Mouse (Mus musculus) lung, embryonic 14.5 days (tissue): ENCODE data around the gene Flnb. TPM values are rescaled to one million over a fixed set of nuclear protein-coding genes. Genes with fewer than 3 reads are reported as not detected.

ENCODE experiments used
- ATAC-seq: fragments of 200-750 bp; cut with Nextera tagmentation; 2 replicates; pipeline ENCODE4 v1.8.0; 2017; ENCODE audit warnings: mild to moderate bottlenecking, moderate TSS enrichment, moderate library complexity; ENCODE audit not compliant: insufficient read depth
- DNase-seq: peaks from one replicate; pipeline ENCODE4 v3.0.0-alpha.2; 2015
- H3K27ac ChIP-seq: fragments of 300-500 bp; sonication (generic); 2 replicates; pipeline ENCODE4 v1.5.1; 2014; ENCODE audit warnings: low read depth, mild to moderate bottlenecking, moderate library complexity
- H3K27me3 ChIP-seq: fragments of 300-500 bp; sonication (generic); 2 replicates; pipeline ENCODE4 v1.6.1; 2014; ENCODE audit warnings: low read length, control low read depth; ENCODE audit not compliant: insufficient read depth
- H3K36me3 ChIP-seq: fragments of 300-500 bp; sonication (generic); 2 replicates; pipeline ENCODE4 v1.6.1; 2014; ENCODE audit warnings: control low read depth; ENCODE audit not compliant: insufficient read depth
- H3K4me1 ChIP-seq: fragments of 300-500 bp; sonication (generic); 2 replicates; pipeline ENCODE4 v1.6.1; 2014; ENCODE audit warnings: antibody characterized with exemption, control low read depth; ENCODE audit not compliant: insufficient read depth
- H3K4me2 ChIP-seq: fragments of 300-500 bp; sonication (generic); 2 replicates; pipeline ENCODE4 v1.6.1; 2014; ENCODE audit warnings: mild to moderate bottlenecking
- H3K4me3 ChIP-seq: fragments of 300-500 bp; sonication (generic); 2 replicates; pipeline ENCODE4 v1.5.1; 2014; ENCODE audit warnings: low read depth, low read length
- H3K9ac ChIP-seq: fragments of 300-500 bp; sonication (generic); 2 replicates; pipeline ENCODE4 v1.6.1; 2014
- H3K9me3 ChIP-seq: fragments of 300-500 bp; sonication (generic); 2 replicates; pipeline ENCODE4 v1.6.1; 2016; ENCODE audit warnings: low read depth, low read length, control low read depth
- CTCF ChIP-seq: IDR thresholded peaks from 2 replicates; pipeline ENCODE4 v1.5.1; 2016; ENCODE audit warnings: antibody characterized with exemption, low read depth
- WGBS: fragments of 180-500 bp; shearing (Covaris S2); extraction: QIAGEN DNeasy Blood & Tissue Kit; methylation state at CpG from one replicate; pipeline ENCODE4 v1.1.7; 2014; 5-methylcytosine and 5-hydroxymethylcytosine counted together
- polyA plus RNA-seq: library from polyadenylated mRNA; unstranded; fragments of >200 nt; fragmentation: Nextera tagmentation; extraction: Ambion mirVana; gene quantifications from 2 replicates; pipeline ENCODE4 v1.2.1, GENCODE M21; 2014

The Flnb gene
- polyA plus RNA-seq, 1 experiment from 2014 or later, result 22.5 TPM

DNA sequence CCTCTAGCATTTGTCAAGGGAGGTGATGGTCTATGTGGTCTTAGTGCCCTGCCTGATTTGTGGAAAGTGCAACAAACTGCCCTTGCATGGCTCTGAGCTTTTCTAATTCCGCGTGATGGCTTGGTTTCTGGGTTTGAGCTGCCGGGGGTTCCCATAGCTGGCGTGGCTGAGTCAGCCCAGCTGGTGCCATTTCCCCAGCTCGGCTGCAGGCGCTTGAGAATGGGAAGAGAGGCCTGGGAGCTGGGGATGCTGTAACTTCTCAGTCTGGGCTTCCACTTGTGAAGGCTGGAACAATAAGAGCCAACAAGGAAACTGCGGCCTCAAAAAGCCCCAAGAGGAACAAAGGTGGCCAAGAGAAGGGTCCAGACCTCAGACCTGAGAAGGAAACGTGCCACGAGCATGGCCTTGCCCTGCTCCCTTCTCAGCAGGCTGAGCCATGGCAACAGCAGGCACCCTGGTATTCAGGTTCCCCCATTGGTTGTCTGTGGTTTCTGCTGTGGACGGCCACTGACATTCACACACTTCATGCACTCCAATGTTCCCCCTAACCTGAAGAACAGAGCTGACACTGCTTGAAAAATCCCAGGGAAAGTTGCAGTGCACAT, 154.2 kb downstream of the Flnb start:
- no peaks in the 10 kb centered on the region for H3K4me1 ChIP-seq
- H3K4me2 ChIP-seq, result no peak overlapping the region
- ATAC-seq, result peak; percentile 89
- H3K27me3 ChIP-seq, result no peaks in the 10 kb centered on the region
- no peak overlapping the region for H3K9ac ChIP-seq
- no peak overlapping the region for H3K27ac ChIP-seq
- H3K9me3 ChIP-seq, result no peaks in the 10 kb centered on the region
- TF ChIP-seq CTCF, result no peak
- WGBS, result 44% methylated on average over 10 of the region's 10 CpGs
- H3K36me3 ChIP-seq, result no peaks in the 10 kb centered on the region
- no peak overlapping the region for H3K4me3 ChIP-seq
- DNase-seq, result peak; percentile 88

DNA sequence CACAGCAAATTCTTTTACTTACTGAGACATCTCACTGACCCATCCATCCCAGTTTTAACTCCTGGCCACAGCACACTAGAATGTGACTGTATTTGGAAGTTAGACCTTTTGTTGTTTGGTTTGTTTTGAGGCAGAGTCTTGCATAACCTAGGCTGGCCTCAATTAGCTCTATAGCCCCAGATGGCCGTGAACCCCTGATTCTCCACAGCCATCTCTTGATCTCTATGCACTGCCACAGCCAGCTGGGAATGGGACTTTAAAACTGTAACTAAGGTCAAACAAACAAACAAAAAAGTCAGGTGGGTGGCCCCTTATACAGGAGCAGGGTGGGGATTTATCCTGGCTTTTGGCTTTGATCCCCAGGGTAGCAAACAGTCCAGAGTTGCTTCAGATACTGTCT, 156.9 kb downstream of the Flnb start:
- no peak for ATAC-seq
- no peak overlapping the region for H3K27ac ChIP-seq
- H3K9me3 ChIP-seq, result no peaks in the 10 kb centered on the region
- no peak overlapping the region for H3K4me3 ChIP-seq
- H3K9ac ChIP-seq, result no peak overlapping the region
- DNase-seq, result no peak
- TF ChIP-seq CTCF, result no peak
- H3K36me3 ChIP-seq, result no peaks in the 10 kb centered on the region
- no peak overlapping the region for H3K4me2 ChIP-seq
- WGBS, result 89% methylated on average over 1 of the region's 1 CpGs
- no peaks in the 10 kb centered on the region for H3K4me1 ChIP-seq
- H3K27me3 ChIP-seq, result no peaks in the 10 kb centered on the region

DNA sequence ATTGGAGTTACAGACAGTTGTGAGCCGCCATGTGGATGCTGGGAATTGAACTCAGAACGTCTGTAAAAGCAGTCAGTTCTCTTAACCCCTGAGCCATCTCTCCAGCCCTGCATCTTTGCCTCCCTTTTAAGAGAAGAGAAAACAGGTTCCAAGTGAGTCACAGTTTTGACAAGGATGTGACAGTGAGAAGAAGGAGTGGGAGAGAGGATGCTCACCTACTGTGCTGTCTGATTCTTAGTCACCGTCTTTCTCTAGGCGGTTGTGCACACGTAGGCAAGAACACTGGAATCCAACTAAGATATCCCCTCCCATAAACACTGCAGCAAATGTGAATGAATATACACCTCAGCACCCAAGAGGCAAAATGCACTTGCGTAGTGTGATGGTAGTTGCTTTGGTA, 157.4 kb downstream of the Flnb start:
- Histone ChIP-seq H3K36me3 (no peaks in the 10 kb centered on the region), H3K9ac (no peak overlapping the region), H3K27me3 (no peaks in the 10 kb centered on the region), H3K27ac (no peak overlapping the region), H3K9me3 (no peaks in the 10 kb centered on the region), H3K4me1 (no peaks in the 10 kb centered on the region), H3K4me2 (no peak overlapping the region), H3K4me3 (no peak overlapping the region)
- WGBS, result 79% methylated on average over 6 of the region's 6 CpGs
- DNase-seq (no peak), ATAC-seq (no peak)
- no peak for TF ChIP-seq CTCF

DNA sequence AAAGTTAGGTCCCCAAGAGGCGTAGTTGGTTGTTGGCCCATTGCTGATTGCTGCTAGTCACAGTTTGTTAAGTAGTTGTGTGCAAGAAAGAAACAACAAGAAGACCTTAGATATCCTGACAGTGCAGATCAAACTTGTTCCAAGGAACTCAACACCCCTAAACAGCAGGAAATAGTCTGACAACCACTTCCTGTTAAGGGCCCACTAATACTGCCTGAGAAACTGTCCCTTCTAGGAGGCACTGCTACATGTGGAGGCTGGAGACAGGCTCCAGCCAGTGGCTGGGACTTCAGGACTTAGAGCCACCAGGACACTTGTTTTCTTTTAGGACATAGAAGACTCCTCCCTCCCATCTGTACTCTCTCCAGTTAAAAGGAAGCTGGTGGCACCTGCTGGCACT, 159.7 kb downstream of the Flnb start:
- Histone ChIP-seq H3K9ac (no peak overlapping the region), H3K36me3 (no peaks in the 10 kb centered on the region), H3K4me3 (no peak overlapping the region), H3K4me2 (no peak overlapping the region), H3K27ac (no peak overlapping the region), H3K27me3 (no peaks in the 10 kb centered on the region), H3K9me3 (no peaks in the 10 kb centered on the region), H3K4me1 (no peaks in the 10 kb centered on the region)
- no peak for DNase-seq
- ATAC-seq, result no peak
- 87% methylated on average over 1 of the region's 1 CpGs for WGBS
- no peak for TF ChIP-seq CTCF

GRCm38 (mm10) chr14:7978183-7978582, 160.4 kb downstream of the Flnb start:
- ATAC-seq (no peak), DNase-seq (no peak)
- Histone ChIP-seq H3K4me2 (no peak overlapping the region), H3K27me3 (no peaks in the 10 kb centered on the region), H3K9me3 (no peaks in the 10 kb centered on the region), H3K27ac (no peak overlapping the region), H3K4me1 (no peaks in the 10 kb centered on the region), H3K36me3 (no peaks in the 10 kb centered on the region), H3K4me3 (no peak overlapping the region), H3K9ac (no peak overlapping the region)
- WGBS, result 74% methylated on average over 1 of the region's 1 CpGs
- TF ChIP-seq CTCF, result no peak

DNA sequence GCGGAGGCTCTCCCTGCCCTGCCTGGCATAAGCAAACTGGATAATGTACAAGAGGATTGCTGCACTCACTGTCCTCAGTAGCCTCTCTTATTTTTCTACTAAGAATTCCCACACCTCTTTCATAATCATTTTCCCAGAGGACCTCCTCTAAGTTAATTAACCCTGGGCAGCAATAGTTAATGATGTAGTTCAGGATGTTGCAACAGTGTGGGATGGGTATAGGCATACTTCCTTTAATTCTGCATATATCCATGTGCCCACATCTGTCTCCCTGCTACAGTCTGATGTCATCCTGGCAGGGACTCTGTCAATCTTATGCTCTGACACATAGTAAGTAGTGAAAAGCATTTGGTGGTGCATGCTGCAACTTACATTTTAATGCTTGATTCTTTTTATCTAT, 163.5 kb downstream of the Flnb start:
- no peak for ATAC-seq
- no peaks in the 10 kb centered on the region for H3K27me3 ChIP-seq
- DNase-seq, result no peak
- no peaks in the 10 kb centered on the region for H3K9me3 ChIP-seq
- WGBS, result 100% methylated on average over 1 of the region's 1 CpGs
- no peak overlapping the region for H3K27ac ChIP-seq
- H3K4me1 ChIP-seq, result no peaks in the 10 kb centered on the region
- H3K4me2 ChIP-seq, result no peak overlapping the region
- no peak for TF ChIP-seq CTCF
- no peaks in the 10 kb centered on the region for H3K36me3 ChIP-seq
- H3K9ac ChIP-seq, result no peak overlapping the region
- no peak overlapping the region for H3K4me3 ChIP-seq

- Histone ChIP-seq H3K27me3 (no peaks in the 10 kb centered on the region), H3K36me3 (no peaks in the 10 kb centered on the region), H3K4me2 (no peak overlapping the region), H3K27ac (no peak overlapping the region), H3K9ac (no peak overlapping the region), H3K9me3 (no peaks in the 10 kb centered on the region), H3K4me3 (no peak overlapping the region), H3K4me1 (no peaks in the 10 kb centered on the region)
- DNase-seq (no peak), ATAC-seq (no peak)
- WGBS, result 89% methylated on average over 6 of the region's 6 CpGs
- TF ChIP-seq CTCF, result no peak
Measured at GRCm38 (mm10) chr14:7986913-7987312, 169.2 kb downstream of the Flnb start.

- Histone ChIP-seq H3K4me3 (no peak overlapping the region), H3K9ac (no peak overlapping the region), H3K27me3 (no peaks in the 10 kb centered on the region), H3K36me3 (no peaks in the 10 kb centered on the region), H3K4me2 (no peak overlapping the region), H3K4me1 (no peaks in the 10 kb centered on the region), H3K27ac (no peak overlapping the region), H3K9me3 (no peaks in the 10 kb centered on the region)
- ATAC-seq (no peak), DNase-seq (no peak)
- WGBS, result 54% methylated on average over 1 of the region's 1 CpGs
- TF ChIP-seq CTCF, result no peak
Measured at GRCm38 (mm10) chr14:7989371-7989770, 171.6 kb downstream of the Flnb start.
